Mouse (Mus musculus): ENCODE data around the gene Rnf215.

Rnf215 gene

GRCm38 (mm10) chr11:4190677-4191076 is 55.7 kb downstream of the Rnf215 start:
- DNase-seq (ENCODE audit: low spot score), result no peak
